Mouse (Mus musculus): ENCODE measurements around the gene Farp1. TPM values are rescaled to one million over a fixed set of nuclear protein-coding genes. Genes with fewer than 3 reads are reported as not detected.

Gene Farp1
- polyA plus RNA-seq, 1 experiment from 2014 or later = 23.8 TPM

GRCm38 (mm10) chr14:121083352-121083751, 48.4 kb downstream of the Farp1 start:
- Histone ChIP-seq H3K36me3 (ENCODE audit: control insufficient read depth, insufficient read depth, low read length) (peaks cover 2% of the 10 kb centered on the region; the same call in 1 of the 2 replicates), H3K27me3 (ENCODE audit: control insufficient read depth, insufficient read depth, low read length) (no peaks in the 10 kb centered on the region), H3K9me3 (ENCODE audit: control insufficient read depth, low read length) (no peaks in the 10 kb centered on the region), H3K4me2 (ENCODE audit: low read depth) (no peak overlapping the region), H3K9ac (ENCODE audit: low read length) (no peak overlapping the region), H3K27ac (ENCODE audit: low read depth, low read length) (no peak overlapping the region), H3K4me1 (ENCODE audit: control insufficient read depth, insufficient read depth, low read length) (no peaks in the 10 kb centered on the region), H3K4me3 (ENCODE audit: low read depth, low read length) (no peak overlapping the region)
- DNase-seq (ENCODE audit: low spot score) (no peak), ATAC-seq (ENCODE audit: insufficient read depth, low FRiP score, low TSS enrichment) (no peak)
- 78% methylated on average over 3 of the region's 3 CpGs for WGBS

- Histone ChIP-seq H3K4me3 (ENCODE audit: low read depth, low read length) (no peak overlapping the region), H3K9me3 (ENCODE audit: control insufficient read depth, low read length) (peaks cover 2% of the 10 kb centered on the region; the same call in 1 of the 2 replicates), H3K27ac (ENCODE audit: low read depth, low read length) (no peak overlapping the region), H3K9ac (ENCODE audit: low read length) (no peak overlapping the region), H3K4me2 (ENCODE audit: low read depth) (no peak overlapping the region), H3K36me3 (ENCODE audit: control insufficient read depth, insufficient read depth, low read length) (no peaks in the 10 kb centered on the region; the same call in 1 of the 2 replicates), H3K27me3 (ENCODE audit: control insufficient read depth, insufficient read depth, low read length) (no peaks in the 10 kb centered on the region), H3K4me1 (ENCODE audit: control insufficient read depth, insufficient read depth, low read length) (no peaks in the 10 kb centered on the region)
- no peak for ATAC-seq (ENCODE audit: insufficient read depth, low FRiP score, low TSS enrichment)
- no peak for DNase-seq (ENCODE audit: low spot score)
- WGBS = 74% methylated on average over 9 of the region's 9 CpGs
Measured at GRCm38 (mm10) chr14:121092517-121092916, 57.5 kb downstream of the Farp1 start.

- peaks cover 2% of the 10 kb centered on the region; the same call in 1 of the 2 replicates for H3K9me3 ChIP-seq (ENCODE audit: control insufficient read depth, low read length)
- DNase-seq (ENCODE audit: low spot score) (no peak), ATAC-seq (ENCODE audit: insufficient read depth, low FRiP score, low TSS enrichment) (no peak)
- H3K4me3 ChIP-seq (ENCODE audit: low read depth, low read length) = no peak overlapping the region
- H3K36me3 ChIP-seq (ENCODE audit: control insufficient read depth, insufficient read depth, low read length) = no peaks in the 10 kb centered on the region; the same call in 1 of the 2 replicates
- WGBS = 81% methylated on average over 6 of the region's 6 CpGs
- no peak overlapping the region for H3K27ac ChIP-seq (ENCODE audit: low read depth, low read length)
- H3K27me3 ChIP-seq (ENCODE audit: control insufficient read depth, insufficient read depth, low read length) = no peaks in the 10 kb centered on the region
- peaks cover 4% of the 10 kb centered on the region; the same call in 1 of the 2 replicates for H3K4me1 ChIP-seq (ENCODE audit: control insufficient read depth, insufficient read depth, low read length)
- no peak overlapping the region for H3K4me2 ChIP-seq (ENCODE audit: low read depth)
- no peak overlapping the region for H3K9ac ChIP-seq (ENCODE audit: low read length)
Measured at GRCm38 (mm10) chr14:121093860-121094259, 58.9 kb downstream of the Farp1 start.

GRCm38 (mm10) chr14:121097640-121098435, 62.8 kb downstream of the Farp1 start:
- 75% methylated on average over 12 of the region's 12 CpGs for WGBS
- Histone ChIP-seq H3K27me3 (ENCODE audit: control insufficient read depth, insufficient read depth, low read length) (no peaks in the 10 kb centered on the region), H3K9ac (ENCODE audit: low read length) (no peak overlapping the region), H3K4me2 (ENCODE audit: low read depth) (no peak overlapping the region), H3K27ac (ENCODE audit: low read depth, low read length) (no peak overlapping the region), H3K4me3 (ENCODE audit: low read depth, low read length) (no peak overlapping the region), H3K9me3 (ENCODE audit: control insufficient read depth, low read length) (no peaks in the 10 kb centered on the region), H3K4me1 (ENCODE audit: control insufficient read depth, insufficient read depth, low read length) (peaks cover 7% of the 10 kb centered on the region; the same call in 1 of the 2 replicates), H3K36me3 (ENCODE audit: control insufficient read depth, insufficient read depth, low read length) (0 out of 2 replicates have a peak, but pooled peaks cover 2% of the 10 kb centered on the region)
- no peak for ATAC-seq (ENCODE audit: insufficient read depth, low FRiP score, low TSS enrichment)
- DNase-seq (ENCODE audit: low spot score) = no peak

GRCm38 (mm10) chr14:121099120-121099519, 64.1 kb downstream of the Farp1 start:
- ATAC-seq (ENCODE audit: insufficient read depth, low FRiP score, low TSS enrichment) = no peak
- DNase-seq (ENCODE audit: low spot score) = no peak
- WGBS = 83% methylated on average over 8 of the region's 8 CpGs

GRCm38 (mm10) chr14:121099876-121100275, 64.9 kb downstream of the Farp1 start:
- WGBS = 80% methylated on average over 2 of the region's 2 CpGs
- no peak for ATAC-seq (ENCODE audit: insufficient read depth, low FRiP score, low TSS enrichment)

More at GRCm38 (mm10) chr14:121099120-121099519, 64.1 kb downstream of the Farp1 start:
- H3K4me2 ChIP-seq (ENCODE audit: low read depth) = no peak overlapping the region
- H3K27me3 ChIP-seq (ENCODE audit: control insufficient read depth, insufficient read depth, low read length) = no peaks in the 10 kb centered on the region
- peaks cover 7% of the 10 kb centered on the region; the same call in 1 of the 2 replicates for H3K4me1 ChIP-seq (ENCODE audit: control insufficient read depth, insufficient read depth, low read length)
- no peaks in the 10 kb centered on the region for H3K9me3 ChIP-seq (ENCODE audit: control insufficient read depth, low read length)
- H3K36me3 ChIP-seq (ENCODE audit: control insufficient read depth, insufficient read depth, low read length) = 0 out of 2 replicates have a peak, but pooled peaks cover 2% of the 10 kb centered on the region
- H3K9ac ChIP-seq (ENCODE audit: low read length) = no peak overlapping the region
- H3K4me3 ChIP-seq (ENCODE audit: low read depth, low read length) = no peak overlapping the region
- H3K27ac ChIP-seq (ENCODE audit: low read depth, low read length) = no peak overlapping the region

GRCm38 (mm10) chr14:121100829-121101228, 65.8 kb downstream of the Farp1 start:
- DNase-seq (ENCODE audit: low spot score) = no peak
- H3K27me3 ChIP-seq (ENCODE audit: control insufficient read depth, insufficient read depth, low read length) = no peaks in the 10 kb centered on the region
- H3K4me3 ChIP-seq (ENCODE audit: low read depth, low read length) = no peak overlapping the region
- H3K9ac ChIP-seq (ENCODE audit: low read length) = no peak overlapping the region
- no peak overlapping the region for H3K27ac ChIP-seq (ENCODE audit: low read depth, low read length)
- H3K4me2 ChIP-seq (ENCODE audit: low read depth) = no peak overlapping the region
- no peaks in the 10 kb centered on the region for H3K9me3 ChIP-seq (ENCODE audit: control insufficient read depth, low read length)
- H3K36me3 ChIP-seq (ENCODE audit: control insufficient read depth, insufficient read depth, low read length) = 0 out of 2 replicates have a peak, but pooled peaks cover 2% of the 10 kb centered on the region
- 45% methylated on average over 2 of the region's 2 CpGs for WGBS
- ATAC-seq (ENCODE audit: insufficient read depth, low FRiP score, low TSS enrichment) = no peak
- peaks cover 8% of the 10 kb centered on the region for H3K4me1 ChIP-seq (ENCODE audit: control insufficient read depth, insufficient read depth, low read length)

More at GRCm38 (mm10) chr14:121099876-121100275, 64.9 kb downstream of the Farp1 start:
- DNase-seq (ENCODE audit: low spot score) = no peak
- no peak overlapping the region for H3K9ac ChIP-seq (ENCODE audit: low read length)
- H3K27ac ChIP-seq (ENCODE audit: low read depth, low read length) = no peak overlapping the region
- peaks cover 7% of the 10 kb centered on the region; the same call in 1 of the 2 replicates for H3K4me1 ChIP-seq (ENCODE audit: control insufficient read depth, insufficient read depth, low read length)
- H3K27me3 ChIP-seq (ENCODE audit: control insufficient read depth, insufficient read depth, low read length) = no peaks in the 10 kb centered on the region
- H3K36me3 ChIP-seq (ENCODE audit: control insufficient read depth, insufficient read depth, low read length) = 0 out of 2 replicates have a peak, but pooled peaks cover 2% of the 10 kb centered on the region
- H3K4me3 ChIP-seq (ENCODE audit: low read depth, low read length) = no peak overlapping the region
- no peaks in the 10 kb centered on the region for H3K9me3 ChIP-seq (ENCODE audit: control insufficient read depth, low read length)
- H3K4me2 ChIP-seq (ENCODE audit: low read depth) = no peak overlapping the region

GRCm38 (mm10) chr14:121101531-121101930, 66.5 kb downstream of the Farp1 start:
- ATAC-seq (ENCODE audit: insufficient read depth, low FRiP score, low TSS enrichment) (no peak), DNase-seq (ENCODE audit: low spot score) (no peak)
- Histone ChIP-seq H3K4me3 (ENCODE audit: low read depth, low read length) (no peak overlapping the region), H3K9ac (ENCODE audit: low read length) (no peak overlapping the region), H3K36me3 (ENCODE audit: control insufficient read depth, insufficient read depth, low read length) (0 out of 2 replicates have a peak, but pooled peaks cover 2% of the 10 kb centered on the region), H3K27me3 (ENCODE audit: control insufficient read depth, insufficient read depth, low read length) (no peaks in the 10 kb centered on the region), H3K27ac (ENCODE audit: low read depth, low read length) (no peak overlapping the region), H3K4me1 (ENCODE audit: control insufficient read depth, insufficient read depth, low read length) (peaks cover 13% of the 10 kb centered on the region), H3K9me3 (ENCODE audit: control insufficient read depth, low read length) (no peaks in the 10 kb centered on the region), H3K4me2 (ENCODE audit: low read depth) (no peak overlapping the region)
- WGBS = 87% methylated on average over 5 of the region's 5 CpGs
